Mouse (Mus musculus) erythroblast, embryonic 14.5 days (primary cell): ENCODE measurements around the gene Snd1.

Experiments
- GATA1 ChIP-seq: IDR thresholded peaks from 2 replicates; pipeline ENCODE4 v1.6.1; 2012; ENCODE audit warnings: low read length, inconsistent platforms, mixed read lengths
- TAL1 ChIP-seq: IDR thresholded peaks from 3 replicates; pipeline ENCODE4 v1.6.1; 2012; ENCODE audit warnings: low read length, inconsistent platforms, mixed read lengths

- TF ChIP-seq GATA1 (no peak), TAL1 (no peak)
Measured at GRCm38 (mm10) chr6:28687776-28688175, 212.8 kb downstream of the Snd1 start.
